Mouse (Mus musculus) heart, embryonic 16.5 days (tissue): ENCODE measurements around the gene Fhl2. TPM values are rescaled to one million over a fixed set of nuclear protein-coding genes. Genes with fewer than 3 reads are reported as not detected.

Experiments used
- ATAC-seq: fragments of 200-750 bp; cut with Nextera tagmentation; replicated peaks from 2 replicates; pipeline ENCODE4 v1.8.0; 2017; ENCODE audit warnings: moderate number of reproducible peaks; ENCODE audit not compliant: insufficient read depth, low FRiP score; ENCODE audit errors: extremely low read depth
- H3K27ac ChIP-seq: fragments of 300-500 bp; sonication (generic); 2 replicates; pipeline ENCODE4 v1.5.1; 2014; ENCODE audit warnings: mild to moderate bottlenecking, low read length, control low read depth, moderate library complexity
- H3K27me3 ChIP-seq: fragments of 300-500 bp; sonication (generic); 2 replicates; pipeline ENCODE4 v1.6.1; 2014; ENCODE audit warnings: low read length, mixed read lengths; ENCODE audit not compliant: control insufficient read depth, insufficient read depth
- H3K36me3 ChIP-seq: fragments of 300-500 bp; sonication (generic); 2 replicates; pipeline ENCODE4 v1.6.1; 2014; ENCODE audit not compliant: control insufficient read depth, insufficient read depth
- H3K4me1 ChIP-seq: fragments of 300-500 bp; sonication (generic); 2 replicates; pipeline ENCODE4 v1.6.1; 2014; ENCODE audit warnings: low read length, mixed read lengths; ENCODE audit not compliant: control insufficient read depth, insufficient read depth
- H3K4me2 ChIP-seq: fragments of 300-500 bp; sonication (generic); 2 replicates; pipeline ENCODE4 v1.6.1; 2014; ENCODE audit warnings: low read depth, mild to moderate bottlenecking, control low read depth, low read length
- H3K4me3 ChIP-seq: fragments of 300-500 bp; sonication (generic); 2 replicates; pipeline ENCODE4 v1.5.1; 2014; ENCODE audit warnings: mild to moderate bottlenecking, control low read depth, low read length
- H3K9ac ChIP-seq: fragments of 300-500 bp; sonication (generic); 2 replicates; pipeline ENCODE4 v1.6.1; 2014; ENCODE audit warnings: low read length, control low read depth
- H3K9me3 ChIP-seq: fragments of 300-500 bp; sonication (generic); replicated peaks from 2 replicates; pipeline ENCODE4 v1.6.1; 2016; ENCODE audit warnings: low read length; ENCODE audit not compliant: control insufficient read depth
- WGBS: fragments of 180-500 bp; shearing (Covaris S2); extraction: QIAGEN DNeasy Blood & Tissue Kit; methylation state at CpG from one replicate; pipeline ENCODE4 v1.1.7; 2014; 5-methylcytosine and 5-hydroxymethylcytosine counted together
- polyA plus RNA-seq: library from polyadenylated mRNA; unstranded; fragments of >200 nt; fragmentation: Nextera tagmentation; extraction: Ambion mirVana; gene quantifications from 2 replicates; pipeline ENCODE4 v1.2.1, GENCODE M21; 2015

Fhl2 gene
- polyA plus RNA-seq, 1 experiment from 2014 or later: 443 TPM

DNA sequence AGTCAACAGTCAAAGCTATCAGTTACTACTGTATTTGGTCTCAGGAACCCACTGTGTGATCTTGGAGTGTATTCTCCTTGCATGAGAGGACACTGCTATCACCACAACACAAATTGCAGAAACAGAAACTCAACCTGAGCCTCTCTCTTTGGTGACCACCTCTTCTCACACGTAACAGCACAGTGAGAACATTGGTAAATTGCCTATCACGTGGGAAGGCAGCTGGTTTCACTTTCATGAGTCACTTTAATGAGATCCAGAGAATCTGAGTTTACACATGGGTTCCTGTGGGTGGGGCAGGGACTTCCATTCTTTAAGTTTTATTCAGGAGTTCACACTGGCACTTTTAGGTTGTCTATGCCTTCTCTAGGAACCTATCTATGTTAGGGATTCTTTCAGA is 27.4 kb upstream of the Fhl2 start:
- WGBS: 45% methylated on average over 2 of the region's 2 CpGs
- no peak overlapping the region for H3K4me3 ChIP-seq
- no peak for ATAC-seq

DNA sequence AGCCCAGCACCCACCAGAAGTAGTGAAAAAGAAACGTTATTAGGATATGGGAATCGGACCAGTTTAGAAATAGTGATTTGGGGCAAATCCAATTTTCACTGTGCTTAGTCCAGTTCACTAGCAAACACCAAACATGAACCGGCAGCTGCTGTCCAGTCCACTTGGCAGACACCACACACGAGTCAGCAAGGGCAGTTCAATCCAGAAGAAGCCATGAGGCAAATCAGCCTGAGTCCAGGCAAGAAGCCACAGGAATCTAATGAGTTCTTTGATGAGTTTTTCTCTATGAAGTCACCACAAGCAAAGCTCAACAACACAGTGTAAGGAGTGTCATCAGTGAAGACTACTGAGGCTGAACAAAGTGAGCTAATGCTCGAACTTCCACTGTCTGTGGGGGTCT is 26.3 kb upstream of the Fhl2 start:
- no peak for ATAC-seq
- Histone ChIP-seq H3K4me1 (peaks cover 11% of the 10 kb centered on the region), H3K36me3 (no peaks in the 10 kb centered on the region), H3K9ac (no peak overlapping the region), H3K9me3 (no peaks in the 10 kb centered on the region; the same call in 1 of the 2 replicates), H3K27ac (no peak overlapping the region), H3K4me2 (no peak overlapping the region), H3K27me3 (no peaks in the 10 kb centered on the region), H3K4me3 (no peak overlapping the region)
- 80% methylated on average over 5 of the region's 5 CpGs for WGBS

More for the DNA sequence above, 27.4 kb upstream of the Fhl2 start:
- H3K27me3 ChIP-seq: no peaks in the 10 kb centered on the region
- no peaks in the 10 kb centered on the region for H3K36me3 ChIP-seq
- H3K4me2 ChIP-seq: no peak overlapping the region
- peaks cover 11% of the 10 kb centered on the region for H3K4me1 ChIP-seq
- H3K9ac ChIP-seq: no peak overlapping the region
- no peak overlapping the region for H3K27ac ChIP-seq
- H3K9me3 ChIP-seq: no peaks in the 10 kb centered on the region; the same call in 1 of the 2 replicates

DNA sequence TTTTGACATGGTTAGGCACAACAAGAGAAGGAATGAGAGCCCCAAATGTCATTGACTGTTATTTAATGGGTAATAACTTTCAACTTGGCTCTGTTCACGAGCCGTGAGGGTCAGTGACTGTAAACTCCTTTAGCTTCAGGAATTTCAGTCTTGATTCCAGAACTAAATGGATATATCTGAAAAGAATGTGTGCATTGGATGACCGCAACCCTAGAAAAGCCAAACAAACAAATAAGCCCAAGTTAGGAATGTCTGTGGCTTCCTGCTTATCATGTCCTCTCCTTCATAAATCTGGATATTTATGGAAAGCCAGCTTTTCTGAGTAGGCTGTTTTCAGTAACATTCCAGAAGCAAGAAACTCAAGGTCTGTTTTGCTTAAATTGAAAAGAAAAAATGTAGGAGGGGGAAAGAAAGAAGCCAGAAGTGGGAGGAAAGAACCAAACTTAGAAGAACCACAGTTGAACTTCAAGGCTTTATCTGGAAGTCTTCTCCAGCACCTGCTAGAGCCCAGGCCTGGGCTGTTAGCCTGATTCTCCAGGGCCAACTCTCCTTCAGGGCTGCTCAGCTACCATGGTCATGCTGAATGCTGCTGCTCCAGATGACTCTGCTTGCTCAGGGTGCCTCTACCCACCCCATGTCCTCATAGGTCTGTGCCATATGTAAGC is 21.4 kb upstream of the Fhl2 start:
- ATAC-seq: no peak
- H3K4me2 ChIP-seq: no peak overlapping the region
- peaks cover 14% of the 10 kb centered on the region for H3K4me1 ChIP-seq
- 81% methylated on average over 3 of the region's 3 CpGs for WGBS
- H3K27ac ChIP-seq: no peak overlapping the region
- no peaks in the 10 kb centered on the region for H3K27me3 ChIP-seq
- H3K9me3 ChIP-seq: no peaks in the 10 kb centered on the region; the same call in 1 of the 2 replicates
- H3K9ac ChIP-seq: no peak overlapping the region
- H3K4me3 ChIP-seq: no peak overlapping the region
- H3K36me3 ChIP-seq: no peaks in the 10 kb centered on the region

DNA sequence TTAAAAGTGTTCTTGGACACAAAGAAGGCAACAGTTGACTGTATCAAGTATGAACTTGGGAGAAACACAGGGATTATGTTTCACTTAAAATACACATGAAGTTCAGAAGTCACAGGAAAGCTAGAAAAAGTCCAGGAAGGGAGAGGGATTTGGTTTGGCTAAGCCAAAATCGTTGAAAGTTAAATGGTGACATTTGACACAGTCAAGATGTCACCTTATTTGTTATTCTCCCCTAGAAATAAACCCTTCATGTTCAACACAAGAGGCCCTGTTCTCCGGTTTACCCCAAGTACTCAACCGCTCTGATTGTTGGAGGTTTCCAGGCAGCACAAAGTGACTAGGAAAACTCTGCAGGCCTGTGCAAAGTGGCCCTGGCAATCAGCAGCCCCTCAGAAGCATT is 18.8 kb upstream of the Fhl2 start:
- Histone ChIP-seq H3K9me3 (no peaks in the 10 kb centered on the region), H3K4me2 (no peak overlapping the region), H3K4me3 (no peak overlapping the region), H3K9ac (peak overlapping the region; percentile 11; the same call in 1 of the 2 replicates), H3K27ac (peak overlapping the region; percentile 72), H3K27me3 (no peaks in the 10 kb centered on the region), H3K36me3 (no peaks in the 10 kb centered on the region), H3K4me1 (peaks cover 21% of the 10 kb centered on the region)
- WGBS: 29% methylated on average over 3 of the region's 3 CpGs
- ATAC-seq: no peak

DNA sequence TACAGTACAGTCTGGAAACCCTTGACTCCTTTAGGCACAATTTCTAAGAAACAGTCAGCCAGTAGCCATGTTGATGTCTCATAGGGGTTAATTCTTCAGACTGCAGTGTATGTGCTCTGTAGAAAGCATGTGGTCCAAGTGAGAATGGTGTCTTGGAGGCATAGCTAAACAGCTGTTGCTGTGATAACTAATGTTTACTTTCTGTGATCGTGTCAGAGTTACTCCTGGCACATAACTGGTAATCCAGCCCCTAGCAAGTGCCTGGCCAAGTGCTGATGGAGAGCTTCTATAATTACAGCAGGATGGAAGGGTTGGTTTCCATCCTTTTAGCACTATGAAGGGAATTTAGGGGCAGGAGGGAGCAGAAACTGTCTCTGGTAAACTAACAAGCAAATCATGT is 14.5 kb upstream of the Fhl2 start:
- no peak for ATAC-seq
- H3K4me1 ChIP-seq: peaks cover 21% of the 10 kb centered on the region
- no peaks in the 10 kb centered on the region for H3K9me3 ChIP-seq
- H3K27ac ChIP-seq: no peak overlapping the region
- H3K4me3 ChIP-seq: no peak overlapping the region
- H3K36me3 ChIP-seq: peaks cover 3% of the 10 kb centered on the region; the same call in 1 of the 2 replicates
- H3K9ac ChIP-seq: no peak overlapping the region
- no peaks in the 10 kb centered on the region for H3K27me3 ChIP-seq
- H3K4me2 ChIP-seq: no peak overlapping the region
- WGBS: 11% methylated on average over 1 of the region's 1 CpGs

DNA sequence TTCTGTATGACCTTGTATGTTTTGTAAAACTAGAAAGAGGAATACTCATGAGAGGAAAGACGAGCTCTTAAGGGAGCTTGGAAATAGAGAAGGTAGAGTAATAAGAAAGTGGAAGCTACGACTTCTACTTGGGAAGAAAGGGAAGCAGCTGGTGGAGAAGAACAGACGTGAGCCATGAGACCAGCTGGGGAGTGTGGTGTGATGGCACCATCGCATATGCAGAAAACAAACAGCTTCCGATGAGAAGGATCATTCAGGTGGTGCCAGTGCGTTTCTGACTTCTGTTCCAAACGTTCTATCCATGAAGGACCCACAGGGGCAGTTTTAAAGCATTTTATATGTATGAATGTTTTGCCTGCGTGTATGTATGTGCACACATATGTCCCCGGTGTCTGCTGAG is 13.5 kb upstream of the Fhl2 start:
- no peak for ATAC-seq
- no peak overlapping the region for H3K27ac ChIP-seq
- H3K27me3 ChIP-seq: no peaks in the 10 kb centered on the region
- H3K4me2 ChIP-seq: no peak overlapping the region
- WGBS: 86% methylated on average over 9 of the region's 9 CpGs
- peaks cover 14% of the 10 kb centered on the region for H3K4me1 ChIP-seq
- H3K9me3 ChIP-seq: no peaks in the 10 kb centered on the region
- no peak overlapping the region for H3K4me3 ChIP-seq
- H3K9ac ChIP-seq: no peak overlapping the region
- H3K36me3 ChIP-seq: peaks cover 3% of the 10 kb centered on the region; the same call in 1 of the 2 replicates

DNA sequence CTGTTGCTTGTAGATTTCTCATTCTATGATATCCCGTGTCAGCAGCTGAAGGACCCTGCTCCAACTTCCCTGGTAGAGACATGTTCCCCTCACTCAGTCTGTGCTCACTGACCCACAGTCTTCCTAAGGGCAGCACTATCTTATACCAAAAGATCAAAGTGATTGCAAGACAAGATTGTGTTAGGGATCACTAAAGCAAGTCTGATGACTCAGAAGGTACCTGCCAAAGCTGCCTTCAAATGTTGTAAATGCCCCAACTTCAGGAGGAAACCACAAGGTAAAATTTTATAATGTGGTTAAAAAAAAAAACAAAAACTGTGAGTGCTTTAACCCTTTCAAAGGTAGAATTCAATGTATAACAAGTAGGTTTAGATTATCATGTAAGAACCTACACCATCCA is 10.4 kb upstream of the Fhl2 start:
- H3K9me3 ChIP-seq: no peaks in the 10 kb centered on the region
- H3K4me3 ChIP-seq: no peak overlapping the region
- H3K27me3 ChIP-seq: no peaks in the 10 kb centered on the region
- 87% methylated on average over 1 of the region's 1 CpGs for WGBS
- H3K9ac ChIP-seq: no peak overlapping the region
- no peak overlapping the region for H3K27ac ChIP-seq
- ATAC-seq: no peak
- H3K36me3 ChIP-seq: peaks cover 3% of the 10 kb centered on the region; the same call in 1 of the 2 replicates
- H3K4me2 ChIP-seq: no peak overlapping the region
- H3K4me1 ChIP-seq: peaks cover 20% of the 10 kb centered on the region

DNA sequence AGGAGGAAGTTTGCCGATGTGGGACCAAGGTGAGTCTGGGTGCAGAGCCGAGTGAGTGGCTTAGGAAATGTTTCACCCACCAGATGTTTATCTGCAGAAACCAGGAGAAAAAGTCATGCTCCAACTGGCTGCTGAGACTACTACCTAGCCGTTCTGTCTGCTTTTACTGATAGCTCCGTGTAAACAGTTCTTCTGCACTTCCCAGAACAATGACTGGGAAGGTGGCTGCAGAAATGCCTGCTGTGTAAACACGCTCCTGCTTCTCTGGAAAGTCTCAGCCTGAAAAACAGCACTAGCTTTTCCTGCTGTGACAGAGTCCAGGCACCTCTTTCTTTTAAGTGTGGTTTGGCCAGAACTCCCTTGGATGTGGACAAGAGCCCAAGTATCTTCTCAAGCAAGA is 6.5 kb upstream of the Fhl2 start:
- H3K9me3 ChIP-seq: no peaks in the 10 kb centered on the region
- peaks cover 3% of the 10 kb centered on the region; the same call in 1 of the 2 replicates for H3K36me3 ChIP-seq
- peak; percentile 55; the same call in 1 of the 2 replicates for ATAC-seq
- no peak overlapping the region for H3K9ac ChIP-seq
- peak overlapping the region; percentile 35 for H3K27ac ChIP-seq
- no peak overlapping the region for H3K4me2 ChIP-seq
- 29% methylated on average over 5 of the region's 5 CpGs for WGBS
- H3K27me3 ChIP-seq: no peaks in the 10 kb centered on the region
- H3K4me1 ChIP-seq: peaks cover 28% of the 10 kb centered on the region
- H3K4me3 ChIP-seq: no peak overlapping the region

DNA sequence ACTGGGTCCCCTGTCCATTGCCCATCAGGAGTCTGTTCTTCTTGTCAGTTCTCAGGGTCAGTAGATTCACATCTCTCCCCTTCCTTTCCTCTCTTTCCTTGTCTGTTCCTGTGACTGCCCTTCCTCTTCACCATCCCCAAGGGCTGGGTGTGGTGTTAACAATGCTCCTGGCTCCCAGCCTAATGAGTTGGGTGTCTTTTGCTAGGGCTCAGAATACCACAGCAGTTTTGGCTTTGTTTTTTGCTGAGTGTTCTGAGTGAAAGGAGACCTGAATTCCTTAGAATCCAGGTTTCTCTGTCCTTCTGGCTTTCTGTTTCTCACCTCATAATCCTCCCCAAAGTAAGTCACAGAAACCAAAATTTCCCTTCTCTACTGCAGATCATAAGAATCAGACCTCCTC is 5.4 kb upstream of the Fhl2 start:
- peaks cover 3% of the 10 kb centered on the region; the same call in 1 of the 2 replicates for H3K36me3 ChIP-seq
- H3K4me1 ChIP-seq: peaks cover 31% of the 10 kb centered on the region
- H3K27ac ChIP-seq: peak overlapping the region; percentile 16; the same call in 1 of the 2 replicates
- no peak for ATAC-seq
- H3K4me2 ChIP-seq: no peak overlapping the region
- H3K9me3 ChIP-seq: no peaks in the 10 kb centered on the region
- no peak overlapping the region for H3K9ac ChIP-seq
- H3K27me3 ChIP-seq: no peaks in the 10 kb centered on the region
- H3K4me3 ChIP-seq: no peak overlapping the region
